ENCODE assay signal across 9 mouse cellular contexts in genomic region chr11:23679044-23679642, GRCm38 (mm10). TPM values are rescaled to one million over a fixed set of nuclear protein-coding genes. Genes with fewer than 3 reads are reported as not detected.
DNase-seq lines count a peak whose midpoint lies in the region; ATAC-seq lines count a peak whose summit lies in the region.
"Had no signal": no experiment of that assay in that cellular context is flagged by ENCODE, and none has a peak within 500 bp of the region (broad histone marks: within the 10 kb centered on the region; RNA-seq: fewer than 3 reads in every experiment).

No protein-coding gene starts in this region.

- intact Hi-C loops in left cerebral cortex, postnatal 14 days (cut with DNase I): no loop called here

- H3K36me3 ChIP-seq in heart, embryonic 12.5 days: peaks cover 67% of the 10 kb centered on the region
- peaks cover 67% of the 10 kb centered on the region for H3K36me3 ChIP-seq in midbrain, embryonic 13.5 days

- H3K4me3 ChIP-seq in heart, embryonic 12.5 days: no peak overlapping the region
- no peak overlapping the region for H3K4me3 ChIP-seq in midbrain, embryonic 13.5 days (replicated peaks)
- H3K4me3 ChIP-seq: embryonic facial prominence, embryonic 12.5 days had no signal

- no peaks in the 10 kb centered on the region for H3K9me3 ChIP-seq in heart, embryonic 12.5 days (replicated peaks)
- no peaks in the 10 kb centered on the region for H3K9me3 ChIP-seq in midbrain, embryonic 13.5 days
- H3K9me3 ChIP-seq: embryonic facial prominence, embryonic 12.5 days had no signal

- no peaks in the 10 kb centered on the region for H3K4me1 ChIP-seq in heart, embryonic 12.5 days (replicated peaks)
- H3K4me1 ChIP-seq in midbrain, embryonic 13.5 days (replicated peaks): no peaks in the 10 kb centered on the region
- H3K4me1 ChIP-seq: embryonic facial prominence, embryonic 12.5 days had no signal

- WGBS in heart, embryonic 12.5 days: 37% methylated on average over 3 of the region's 3 CpGs
- WGBS in midbrain, embryonic 13.5 days: 50% methylated on average over 3 of the region's 3 CpGs

- no peak overlapping the region for H3K9ac ChIP-seq in heart, embryonic 12.5 days
- H3K9ac ChIP-seq in midbrain, embryonic 13.5 days (replicated peaks): no peak overlapping the region
- H3K9ac ChIP-seq: embryonic facial prominence, embryonic 12.5 days had no signal

- no peaks in the 10 kb centered on the region for H3K27me3 ChIP-seq in heart, embryonic 12.5 days (replicated peaks)
- H3K27me3 ChIP-seq in midbrain, embryonic 13.5 days: no peaks in the 10 kb centered on the region
- H3K27me3 ChIP-seq: embryonic facial prominence, embryonic 12.5 days had no signal

- no peak overlapping the region for H3K27ac ChIP-seq in heart, embryonic 12.5 days (ENCODE audit: poor library complexity, severe bottlenecking)
- no peak overlapping the region for H3K27ac ChIP-seq in midbrain, embryonic 13.5 days
- H3K27ac ChIP-seq: embryonic facial prominence, embryonic 12.5 days had no signal

- H3K4me2 ChIP-seq in heart, embryonic 12.5 days: no peak overlapping the region
- no peak overlapping the region for H3K4me2 ChIP-seq in midbrain, embryonic 13.5 days (replicated peaks)
- H3K4me2 ChIP-seq: embryonic facial prominence, embryonic 12.5 days had no signal

- no peak for ATAC-seq in heart, embryonic 12.5 days (ENCODE audit: insufficient number of reproducible peaks, low FRiP score)
- ATAC-seq in erythroid progenitor cell, adult 5-6 weeks (replicated peaks; ENCODE audit: low FRiP score, poor library complexity, severe bottlenecking): peak; percentile 56; the same call in 1 of the 2 replicates
- ATAC-seq in midbrain, embryonic 13.5 days: 0 out of 2 replicates have a peak, but pooled peaks have one; percentile 50

- DNase-seq in heart, adult 8-10 months (ENCODE audit: low spot score): peak; percentile 73
- peak; percentile 84 for DNase-seq in brain, adult 2 months (ENCODE audit: low read depth, low spot score)
- DNase-seq in hindlimb bud, embryonic 11.5 days (ENCODE audit: extremely low spot score, low read depth, low spot score): peak; percentile 82
- DNase-seq in left cerebral cortex, postnatal 14 days (ENCODE audit: low spot score in 2 of 2): peak; percentile 63 to 78
- DNase-seq in spleen, postnatal 4 days (ENCODE audit: low spot score in 2 of 2): peak; percentile 56 to 82

RNA-seq across cellular contexts. Expression of gene Pex13, which starts 13.4 kb away (rescaled TPM):
- 10 to 100 TPM; 20.5 to 30.7 (median 28.6) TPM for total RNA-seq in heart, adult 8-10 months (2022)
- polyA plus RNA-seq in heart, embryonic 12.5 days (2016; fragmentation: Nextera tagmentation; extraction: Ambion mirVana): 29.6 and 32.3 TPM in 2 replicates
- total RNA-seq in erythroid progenitor cell, adult 5-6 weeks (2015; ENCODE audit: low replicate concordance): 3.8 and 6.5 TPM in 2 replicates
- total RNA-seq in erythroid progenitor cell, adult 5-6 weeks (2017; ENCODE audit: low replicate concordance): 4.4 and 10.9 TPM in 2 replicates
- 10 to 100 TPM; 21.6 to 28.7 TPM for total RNA-seq in left cerebral cortex, postnatal 14 days (2021)
- polyA plus RNA-seq in midbrain, embryonic 13.5 days (2015; fragmentation: Nextera tagmentation; extraction: Ambion mirVana): 34.7 and 41.8 TPM in 2 replicates

RNA-seq across cellular contexts. Expression of gene Pus10, which starts 13.7 kb away (rescaled TPM):
- total RNA-seq in heart, adult 8-10 months (2022): 10 to 100 TPM in 2 of 4 experiments, 1 to 10 TPM in 2; 7.0 to 12.7 (median 9.6) TPM
- polyA plus RNA-seq in heart, embryonic 12.5 days (2016; fragmentation: Nextera tagmentation; extraction: Ambion mirVana): 18.0 and 18.5 TPM in 2 replicates
- total RNA-seq in erythroid progenitor cell, adult 5-6 weeks (2015; ENCODE audit: low replicate concordance): 14.7 and 18.0 TPM in 2 replicates
- 4.1 and 23.0 TPM in 2 replicates for total RNA-seq in erythroid progenitor cell, adult 5-6 weeks (2017; ENCODE audit: low replicate concordance)
- 10 to 100 TPM; 12.1 to 13.4 TPM for total RNA-seq in left cerebral cortex, postnatal 14 days (2021)
- polyA plus RNA-seq in midbrain, embryonic 13.5 days (2015; fragmentation: Nextera tagmentation; extraction: Ambion mirVana): 13.3 and 14.7 TPM in 2 replicates

RNA-seq across cellular contexts. Expression of gene 0610010F05Rik, which starts 45.7 kb away (rescaled TPM):
- 10 to 100 TPM in 1 of 4 experiments, 1 to 10 TPM in 3; 7.6 to 11.5 (median 9.1) TPM for total RNA-seq in heart, adult 8-10 months (2022)
- 18.8 and 19.0 TPM in 2 replicates for polyA plus RNA-seq in heart, embryonic 12.5 days (2016; fragmentation: Nextera tagmentation; extraction: Ambion mirVana)
- total RNA-seq in erythroid progenitor cell, adult 5-6 weeks (2015; ENCODE audit: low replicate concordance): 4.7 and 16.8 TPM in 2 replicates
- 3.0 and 3.9 TPM in 2 replicates for total RNA-seq in erythroid progenitor cell, adult 5-6 weeks (2017; ENCODE audit: low replicate concordance)
- total RNA-seq in left cerebral cortex, postnatal 14 days (2021): 10 to 100 TPM; 47.2 to 50.8 TPM
- polyA plus RNA-seq in midbrain, embryonic 13.5 days (2015; fragmentation: Nextera tagmentation; extraction: Ambion mirVana): 141 and 149 TPM in 2 replicates
